Mouse (Mus musculus) mesoderm, embryonic 11.5 days (tissue): ENCODE measurements around the gene Aktip.

Source experiments
- DNase-seq: peaks from one replicate; pipeline ENCODE4 v3.0.0-alpha.2; 2012; ENCODE audit warnings: low read depth, low spot score

The Aktip gene

GRCm38 (mm10) chr8:91190816-91191340, 8.9 kb downstream of the Aktip start:
- peak; percentile 63 for DNase-seq

DNA sequence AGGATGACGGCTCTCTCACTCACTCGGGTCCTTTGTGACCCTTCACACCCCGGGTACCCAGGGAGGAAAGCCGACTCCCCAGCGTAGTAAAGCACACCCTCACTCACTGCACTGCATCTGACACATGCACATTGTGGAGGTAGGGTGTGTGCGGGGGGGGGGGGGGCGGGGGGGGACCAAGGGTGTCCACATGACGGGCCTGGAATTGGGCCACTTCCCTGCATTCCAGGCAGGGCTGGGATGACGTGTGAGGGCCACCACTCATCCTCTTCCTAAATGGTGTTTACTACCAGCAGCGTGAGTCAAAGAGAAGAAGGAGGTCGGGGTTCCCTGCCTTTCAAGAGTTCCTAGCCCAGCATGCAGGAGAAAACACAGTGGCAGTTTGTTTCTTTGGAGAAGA, 11.6 kb downstream of the Aktip start:
- no peak for DNase-seq

DNA sequence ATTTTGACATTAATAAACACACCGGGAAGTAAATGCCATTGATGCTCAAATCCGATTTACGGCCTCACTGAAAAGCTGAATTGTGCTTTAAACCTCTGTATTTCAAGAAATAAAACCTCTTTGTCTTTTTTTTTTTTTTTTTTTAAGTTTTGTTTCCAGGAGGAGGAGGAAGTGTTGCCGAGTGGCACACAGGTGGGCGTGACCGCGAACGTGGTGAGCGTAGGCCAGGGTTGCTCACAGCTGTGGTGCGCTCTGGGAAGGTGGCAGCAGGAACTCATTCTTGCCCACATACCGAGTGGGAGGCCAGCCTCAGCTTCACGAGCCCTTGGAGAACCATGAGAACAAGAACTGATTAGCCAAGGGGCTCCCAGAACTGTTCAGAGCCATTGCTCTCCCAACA, 13.4 kb downstream of the Aktip start:
- DNase-seq: no peak

DNA sequence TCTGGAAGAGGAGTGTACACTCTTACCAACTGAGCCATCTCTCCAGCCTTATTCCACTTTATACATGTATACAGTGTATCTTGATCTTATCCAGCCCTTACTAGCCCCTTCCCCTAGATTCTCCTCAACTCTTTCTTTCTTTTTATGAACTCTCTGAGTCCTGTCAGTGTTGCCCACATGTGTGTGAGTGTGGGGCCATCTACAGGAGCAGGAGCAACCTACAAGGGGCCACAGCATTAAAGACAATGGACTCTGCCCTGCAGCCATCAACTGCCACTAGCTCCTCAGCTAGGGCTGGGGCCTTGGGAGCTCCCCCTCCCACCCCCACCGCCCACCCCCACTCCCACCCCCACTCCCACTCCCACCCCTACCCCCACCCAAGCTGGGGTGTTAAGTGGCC, 22.1 kb downstream of the Aktip start:
- no peak for DNase-seq

- no peak for DNase-seq
Measured at GRCm38 (mm10) chr8:91176176-91176575, 23.6 kb downstream of the Aktip start.

- DNase-seq: peak; percentile 56
Measured at GRCm38 (mm10) chr8:91171605-91172004, 28.2 kb downstream of the Aktip start.

- peak; percentile 33 for DNase-seq
Measured at GRCm38 (mm10) chr8:91170914-91171313, 28.9 kb downstream of the Aktip start.

- DNase-seq: no peak
Measured at GRCm38 (mm10) chr8:91170152-91170551, 29.6 kb downstream of the Aktip start.

DNA sequence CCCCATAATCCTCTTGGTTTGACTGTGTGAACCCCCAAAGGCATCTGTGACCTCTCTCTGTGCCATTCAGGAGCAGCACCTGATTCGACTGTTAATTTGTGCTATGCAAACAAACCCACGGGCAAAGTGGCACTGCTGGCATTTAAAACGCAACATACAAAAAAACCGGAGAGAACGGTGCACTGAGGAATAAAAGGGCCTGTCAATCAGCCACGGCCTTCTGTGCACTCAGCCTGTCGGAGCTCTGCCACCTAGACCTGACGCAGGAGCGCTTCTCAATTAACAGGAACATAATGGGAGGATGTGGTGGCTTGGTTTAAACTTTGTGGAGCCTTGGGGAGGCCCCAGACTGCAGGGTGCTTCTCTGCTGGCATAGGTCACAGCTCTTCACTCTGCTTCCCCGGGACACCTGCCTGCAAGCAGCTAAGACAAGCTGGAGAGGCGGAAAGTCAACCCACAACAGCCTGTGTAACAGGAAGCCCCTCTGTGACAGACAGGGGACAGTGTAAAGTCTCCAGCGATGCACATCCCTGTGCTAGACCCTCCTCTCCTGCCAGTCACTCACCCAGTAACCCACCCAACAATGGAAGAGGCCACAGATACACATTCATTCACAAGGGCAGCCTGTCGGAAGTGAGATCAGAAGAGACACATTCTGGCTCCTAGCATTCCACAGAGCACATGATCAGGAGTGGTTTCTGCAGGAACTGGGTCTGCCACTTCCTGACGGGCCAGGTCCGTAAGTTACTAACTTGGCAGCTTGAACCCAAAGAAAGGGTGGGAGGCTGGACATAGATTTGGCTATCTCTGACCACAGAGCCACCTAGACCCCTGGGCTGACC, 39.6 kb downstream of the Aktip start:
- no peak for DNase-seq

- no peak for DNase-seq
Measured at GRCm38 (mm10) chr8:91158617-91159016, 41.2 kb downstream of the Aktip start.

GRCm38 (mm10) chr8:91154564-91154963, 45.2 kb downstream of the Aktip start:
- DNase-seq: no peak

- DNase-seq: no peak
Measured at GRCm38 (mm10) chr8:91153831-91154230, 45.9 kb downstream of the Aktip start.

- DNase-seq: no peak
Measured at GRCm38 (mm10) chr8:91151531-91151930, 48.2 kb downstream of the Aktip start.

- no peak for DNase-seq
Measured at GRCm38 (mm10) chr8:91149298-91149697, 50.5 kb downstream of the Aktip start.

- DNase-seq: no peak
Measured at GRCm38 (mm10) chr8:91148643-91149178, 51.1 kb downstream of the Aktip start.

DNA sequence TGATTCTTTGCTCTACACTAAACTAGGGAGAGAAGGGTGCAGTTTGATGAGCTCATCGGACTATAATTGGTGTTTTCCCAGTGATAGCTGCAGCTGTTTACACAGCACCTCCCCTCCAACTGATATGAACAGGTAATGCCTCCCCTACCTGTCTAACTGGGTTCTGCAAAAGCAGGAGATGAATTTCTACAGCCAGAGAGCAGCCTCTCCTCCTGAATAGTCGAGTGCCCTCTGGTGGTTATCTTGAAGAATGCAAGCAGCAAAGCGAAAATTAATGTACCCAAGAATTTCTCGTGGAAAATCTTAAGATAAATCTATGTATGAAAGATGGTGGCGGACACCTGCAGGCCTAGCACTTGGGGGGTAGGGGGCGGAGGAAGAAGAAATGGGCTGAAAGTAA, 52.1 kb downstream of the Aktip start:
- DNase-seq: peak; percentile 68

DNA sequence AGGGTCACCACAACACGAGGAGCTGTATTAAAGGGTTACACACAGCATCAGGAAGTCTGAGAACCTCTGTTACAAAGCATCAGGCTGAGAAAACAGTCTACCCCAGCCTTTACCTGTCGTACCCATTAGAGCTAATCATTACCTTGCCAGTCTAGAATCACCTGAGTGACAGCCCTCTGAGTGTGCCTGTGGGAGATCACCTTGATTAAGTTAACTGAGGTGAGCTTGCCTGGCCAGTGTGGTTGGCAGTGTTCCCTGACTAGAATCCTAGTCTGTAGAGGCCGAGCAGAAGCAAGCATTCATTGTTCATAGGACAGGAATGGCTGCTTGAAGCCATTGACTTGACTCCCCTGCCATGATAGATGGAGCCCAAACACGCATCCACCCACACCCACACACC, 58.9 kb downstream of the Aktip start:
- no peak for DNase-seq

- no peak for DNase-seq
Measured at GRCm38 (mm10) chr8:91135308-91136181, 64.2 kb downstream of the Aktip start.

GRCm38 (mm10) chr8:91134659-91135058, 65.1 kb downstream of the Aktip start:
- no peak for DNase-seq

DNA sequence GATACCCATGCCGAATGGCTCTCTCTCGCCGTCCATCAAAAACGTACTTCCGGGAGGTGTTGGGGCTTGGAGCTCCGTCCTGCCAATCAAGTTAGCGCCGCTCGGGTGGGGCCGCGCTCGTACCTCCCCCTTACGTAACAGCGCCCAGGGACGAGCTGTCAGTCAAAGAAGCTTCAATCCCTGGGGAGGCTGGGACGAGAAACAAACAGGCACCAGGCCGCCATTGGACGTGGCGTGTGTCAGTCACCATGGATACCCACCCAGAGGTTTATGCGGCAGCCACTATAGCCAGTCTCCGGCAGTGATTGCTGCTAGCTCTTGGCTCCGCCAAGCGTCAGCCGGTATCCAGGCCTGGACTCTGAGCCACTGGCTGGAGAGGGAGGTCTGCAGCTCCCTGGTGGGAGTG, 65.7 kb downstream of the Aktip start:
- peak; percentile 100 for DNase-seq

GRCm38 (mm10) chr8:91133441-91134069, 66.2 kb downstream of the Aktip start:
- no peak for DNase-seq

DNA sequence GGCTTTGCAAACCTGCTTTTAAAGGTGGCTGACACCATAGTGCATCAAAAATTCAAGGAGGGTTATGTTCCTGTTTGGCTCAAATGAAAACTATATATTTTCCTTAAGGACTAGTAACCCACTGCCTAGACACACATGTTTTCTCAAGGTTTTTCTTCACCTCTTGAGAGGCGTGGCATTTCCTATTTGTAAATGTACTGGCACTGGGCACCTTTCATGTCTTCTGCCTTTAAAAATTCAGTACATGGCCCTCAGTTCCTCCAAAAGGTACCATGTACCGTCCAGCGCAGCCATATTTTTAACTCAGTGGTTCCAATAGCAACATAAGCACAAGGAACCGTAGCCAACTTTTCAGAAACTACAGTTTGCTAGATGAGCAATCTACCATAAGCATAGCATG, 67.0 kb downstream of the Aktip start:
- DNase-seq: no peak
